In the genomic region with DNA sequence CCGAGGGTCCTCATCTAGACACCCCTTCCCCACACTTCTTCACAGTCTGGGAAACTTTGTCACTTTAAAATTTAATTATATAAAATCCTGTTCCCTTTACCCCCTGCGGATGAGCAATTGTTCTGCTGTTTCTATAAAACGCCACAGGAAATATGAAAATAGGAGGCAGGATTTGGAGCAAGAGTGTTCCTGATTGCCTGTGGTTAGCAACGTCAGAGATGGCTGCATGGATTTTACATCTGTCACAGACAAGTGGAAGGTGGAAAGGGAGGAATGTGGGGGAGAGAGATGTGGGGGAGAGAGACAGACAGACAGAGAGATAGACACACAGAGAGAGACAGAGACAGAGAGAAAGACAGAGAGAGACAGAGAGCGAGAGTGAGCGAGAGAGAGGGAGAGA, we compare ENCODE assay signal across 18 mouse cellular contexts.
DNase-seq lines count a peak whose midpoint lies in the region; ATAC-seq and TF ChIP-seq lines count a peak whose summit lies in the region.
"Had no signal": no experiment of that assay in that cellular context is flagged by ENCODE, and none has a peak within 500 bp of the region (broad histone marks: within the 10 kb centered on the region; RNA-seq: fewer than 3 reads in every experiment).

No protein-coding gene starts in this region.

- no peak for TF ChIP-seq POLR2A in brain, embryonic 14.5 days (IDR thresholded peaks at IDR 0.05; ENCODE audit: borderline replicate concordance, extremely low read depth, insufficient read depth, insufficient read length, poor library complexity, severe bottlenecking)

- ATAC-seq in frontal cortex, adult (ENCODE audit: low TSS enrichment): peak; percentile 59; the same call in 1 of the 2 replicates
- no peak for ATAC-seq in hindbrain, embryonic 15.5 days (ENCODE audit: low FRiP score, low read depth)
- ATAC-seq in hindbrain, embryonic 14.5 days (ENCODE audit: low FRiP score): no peak
- ATAC-seq in midbrain, embryonic 13.5 days: no peak
- ATAC-seq: inflammation-experienced regulatory T-cells, adult 6 months; liver, embryonic 12.5 days had no signal

- H3K4me1 ChIP-seq in hindbrain, embryonic 15.5 days (replicated peaks): peaks cover 20% of the 10 kb centered on the region
- H3K4me1 ChIP-seq in hindbrain, embryonic 14.5 days (replicated peaks; ENCODE audit: control insufficient read depth, insufficient read depth, low read length): peaks cover 18% of the 10 kb centered on the region
- peaks cover 21% of the 10 kb centered on the region for H3K4me1 ChIP-seq in midbrain, embryonic 13.5 days (replicated peaks)
- H3K4me1 ChIP-seq: liver, embryonic 12.5 days had no signal

- H3K27me3 ChIP-seq in hindbrain, embryonic 15.5 days: no peaks in the 10 kb centered on the region
- H3K27me3 ChIP-seq in hindbrain, embryonic 14.5 days (ENCODE audit: control insufficient read depth, insufficient read depth, low read length): no peaks in the 10 kb centered on the region
- peaks cover 4% of the 10 kb centered on the region; the same call in 1 of the 2 replicates for H3K27me3 ChIP-seq in midbrain, embryonic 13.5 days
- H3K27me3 ChIP-seq: kidney, embryonic 15.5 days; liver, embryonic 12.5 days; neural tube, embryonic 12.5 days had no signal

- H3K4me2 ChIP-seq in hindbrain, embryonic 15.5 days: no peak overlapping the region
- no peak overlapping the region for H3K4me2 ChIP-seq in hindbrain, embryonic 14.5 days (replicated peaks)
- H3K4me2 ChIP-seq in midbrain, embryonic 13.5 days (replicated peaks): no peak overlapping the region
- H3K4me2 ChIP-seq: kidney, embryonic 15.5 days; liver, embryonic 12.5 days; lung, embryonic 14.5 days; neural tube, embryonic 12.5 days had no signal

- no peak overlapping the region for H3K9ac ChIP-seq in hindbrain, embryonic 15.5 days
- no peak overlapping the region for H3K9ac ChIP-seq in hindbrain, embryonic 14.5 days
- H3K9ac ChIP-seq in midbrain, embryonic 13.5 days (replicated peaks): 0 out of 2 replicates have a peak overlapping the region, but pooled peaks have one; percentile 5
- H3K9ac ChIP-seq: kidney, embryonic 15.5 days; liver, embryonic 12.5 days; lung, embryonic 14.5 days; neural tube, embryonic 12.5 days had no signal

- H3K9me3 ChIP-seq in hindbrain, embryonic 15.5 days: no peaks in the 10 kb centered on the region
- no peaks in the 10 kb centered on the region for H3K9me3 ChIP-seq in hindbrain, embryonic 14.5 days (ENCODE audit: control insufficient read depth, low read length)
- H3K9me3 ChIP-seq in midbrain, embryonic 13.5 days: no peaks in the 10 kb centered on the region
- H3K9me3 ChIP-seq: kidney, embryonic 15.5 days; liver, embryonic 12.5 days; neural tube, embryonic 12.5 days had no signal

- 0 out of 2 replicates have a peak overlapping the region, but pooled peaks have one; percentile 25 for H3K27ac ChIP-seq in hindbrain, embryonic 15.5 days (replicated peaks)
- no peak overlapping the region for H3K27ac ChIP-seq in hindbrain, embryonic 14.5 days
- no peak overlapping the region for H3K27ac ChIP-seq in midbrain, embryonic 13.5 days
- H3K27ac ChIP-seq: kidney, embryonic 15.5 days; liver, embryonic 12.5 days; neural tube, embryonic 12.5 days had no signal

- no peak for DNase-seq in frontal cortex, postnatal 14 days (ENCODE audit: low spot score in 2 of 2)
- DNase-seq in hindbrain, embryonic 14.5 days (ENCODE audit: low spot score): no peak
- DNase-seq in brain, embryonic 14.5 days (ENCODE audit: low read depth): peak; percentile 23
- DNase-seq in cerebellum, postnatal 25 days: no peak
- DNase-seq: adrenal gland, adult 2 months; cerebellum, adult 11 months; cerebellum, postnatal 14 days; gastrocnemius, postnatal 25 days; lung, postnatal 4 days; thymus, postnatal 25 days had no signal

- H3K4me3 ChIP-seq in hindbrain, embryonic 15.5 days: no peak overlapping the region
- no peak overlapping the region for H3K4me3 ChIP-seq in hindbrain, embryonic 14.5 days (replicated peaks; ENCODE audit: low read length)
- no peak overlapping the region for H3K4me3 ChIP-seq in midbrain, embryonic 13.5 days (replicated peaks)
- H3K4me3 ChIP-seq: kidney, embryonic 15.5 days; liver, embryonic 12.5 days; neural tube, embryonic 12.5 days had no signal

- no peak for TF ChIP-seq CTCF in brain, embryonic 14.5 days (IDR thresholded peaks at IDR 0.05; ENCODE audit: borderline replicate concordance, extremely low read depth, insufficient read depth, insufficient read length)

- H3K36me3 ChIP-seq in hindbrain, embryonic 15.5 days: no peaks in the 10 kb centered on the region
- no peaks in the 10 kb centered on the region for H3K36me3 ChIP-seq in hindbrain, embryonic 14.5 days (replicated peaks; ENCODE audit: control insufficient read depth, insufficient read depth)
- H3K36me3 ChIP-seq in midbrain, embryonic 13.5 days: no peaks in the 10 kb centered on the region
- H3K36me3 ChIP-seq: kidney, embryonic 15.5 days; liver, embryonic 12.5 days; neural tube, embryonic 12.5 days had no signal

- WGBS in hindbrain, embryonic 15.5 days: 36% methylated on average over 6 of the region's 6 CpGs
- 40% methylated on average over 6 of the region's 6 CpGs for WGBS in hindbrain, embryonic 14.5 days
- 34% methylated on average over 6 of the region's 6 CpGs for WGBS in midbrain, embryonic 13.5 days
